Mouse (Mus musculus): ENCODE data around the gene Zfp579.
"Not testable (repeated sequence)": the region's sequence is repeated elsewhere in the genome, so short reads cannot be mapped to it uniquely, and the experiment has no call there.

Zfp579 gene

DNA sequence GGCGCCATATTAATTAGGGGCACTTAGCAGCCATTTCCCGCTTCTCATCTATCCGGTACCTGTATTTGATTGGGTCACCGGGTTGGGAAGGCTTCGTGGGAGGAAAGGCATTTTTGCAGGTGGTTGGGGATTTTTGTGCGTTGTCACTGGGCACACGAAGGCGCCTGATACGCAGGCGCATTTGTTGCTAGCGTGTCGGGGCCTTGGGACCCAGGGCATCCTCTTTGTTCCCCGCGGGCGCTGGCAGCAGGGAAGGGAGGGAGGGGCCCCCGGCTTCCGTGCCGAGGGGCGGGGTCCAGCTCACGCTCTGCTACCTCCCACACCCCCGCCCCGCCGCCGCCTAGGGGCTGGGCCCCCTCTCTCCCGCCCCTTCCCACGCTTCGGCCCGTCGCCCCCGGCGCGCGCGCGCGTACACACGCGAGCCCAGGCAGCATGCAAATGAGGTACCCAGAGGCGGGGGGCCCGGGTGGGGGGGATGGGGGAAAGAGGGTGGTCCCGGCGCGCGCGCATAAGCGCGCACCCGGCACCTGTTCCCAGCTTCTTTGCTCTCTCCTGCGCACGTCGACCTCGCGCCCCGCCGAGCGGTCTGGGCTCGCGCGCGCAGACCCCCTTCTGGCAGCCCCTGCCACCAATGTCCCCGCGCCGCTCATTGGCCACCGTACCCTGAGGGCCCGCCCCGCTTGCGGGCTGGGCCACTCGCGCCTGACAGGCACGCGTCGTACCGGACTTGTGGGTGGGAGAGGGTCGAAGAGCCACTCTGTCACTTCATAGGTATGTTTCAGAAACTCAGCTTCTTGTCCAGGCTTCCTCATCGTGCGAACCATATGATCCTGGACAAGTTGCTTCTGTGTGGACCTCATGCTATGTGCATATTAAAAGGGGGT lies 19.4 kb upstream of the Zfp579 start, which contains the start of gene Gm44973:
Gm44973 (plus strand) TSS at position 379 of the 884 bp plus-strand sequence.
- in situ Hi-C loops (cut with MboI, MseI), result loop anchor here (5.0 kb wide), 1 partner anchor 37 kb away; the partner anchor contains the start of gene Zfp580

DNA sequence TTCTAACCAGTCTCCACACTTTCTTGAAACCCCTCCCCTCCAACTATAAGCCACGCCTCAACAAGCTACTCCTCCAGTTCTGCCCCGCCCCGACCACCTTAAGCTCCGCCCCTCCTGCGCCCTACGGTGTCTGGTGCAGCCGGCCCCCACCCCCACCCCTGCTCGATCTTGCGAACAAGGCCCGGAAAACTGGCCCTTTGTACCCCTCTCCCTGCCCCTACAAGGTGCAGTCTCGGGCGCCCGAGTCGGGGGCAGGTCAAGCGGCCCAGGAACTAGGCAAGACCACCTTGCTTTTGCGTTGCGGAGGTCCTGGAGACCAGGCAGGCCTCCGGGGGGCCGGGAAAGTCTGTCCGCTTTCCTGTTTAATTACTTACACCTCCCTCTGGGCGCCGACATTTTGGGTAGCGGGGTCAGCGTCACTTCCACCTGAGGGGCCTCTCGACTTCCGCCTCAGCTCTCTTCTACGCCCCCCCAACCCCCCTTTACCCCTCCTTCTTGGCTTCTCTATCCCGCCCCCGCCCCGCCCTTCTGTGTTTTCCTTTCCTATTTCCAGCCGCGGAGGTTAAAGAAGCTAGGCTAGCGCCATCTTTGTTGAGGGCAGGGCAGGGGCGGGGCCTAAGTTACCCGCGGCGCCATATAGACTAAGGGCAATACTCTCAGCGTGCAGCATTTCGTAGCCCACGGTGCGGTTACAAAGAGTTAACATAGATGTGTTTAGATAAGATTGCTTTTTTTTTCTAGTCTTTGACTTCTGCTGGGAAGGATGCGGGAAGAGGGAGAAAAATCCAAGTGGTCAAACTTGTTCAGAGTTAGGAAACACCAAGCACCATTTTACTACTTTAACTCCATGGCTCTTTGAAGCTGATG lies 18.5 kb upstream of the Zfp579 start, which contains the start of the genes Zfp524 and Fiz1:
Zfp524 (plus strand) TSS at position 165 of the 867 bp plus-strand sequence.
Fiz1 (minus strand) TSS at position 447 of the 867 bp plus-strand sequence.
- in situ Hi-C loops (cut with MboI, MseI), result loop anchor here (5.0 kb wide), 1 partner anchor 38 kb away; the partner anchor contains the start of gene Zfp580

GRCm38 (mm10) chr7:5012681-5013513 lies 16.9 kb upstream of the Zfp579 start:
- in situ Hi-C loops (cut with MboI, MseI), result no loop called here

DNA sequence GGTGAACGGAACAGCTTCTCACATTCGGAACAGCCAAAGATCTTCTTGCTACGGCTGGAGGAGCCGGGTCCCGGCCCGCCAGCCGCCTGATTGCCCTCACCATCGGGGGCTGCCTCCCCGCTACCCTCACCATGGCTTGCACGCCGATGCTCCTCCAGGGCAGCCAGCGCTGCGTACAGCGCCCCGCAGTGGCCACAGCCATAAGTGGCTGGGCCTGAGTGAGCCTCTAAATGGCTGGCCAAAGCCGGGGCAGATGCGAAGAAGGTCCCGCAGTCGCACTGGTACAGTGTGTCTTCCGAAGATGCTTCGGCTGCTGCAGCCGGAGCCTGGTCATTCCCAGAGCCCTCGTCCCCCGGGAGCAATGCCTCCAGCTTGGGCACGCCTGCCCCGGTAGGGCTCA lies 12.3 kb upstream of the Zfp579 start:
- in situ Hi-C loops (cut with MboI, MseI), result no loop called here

DNA sequence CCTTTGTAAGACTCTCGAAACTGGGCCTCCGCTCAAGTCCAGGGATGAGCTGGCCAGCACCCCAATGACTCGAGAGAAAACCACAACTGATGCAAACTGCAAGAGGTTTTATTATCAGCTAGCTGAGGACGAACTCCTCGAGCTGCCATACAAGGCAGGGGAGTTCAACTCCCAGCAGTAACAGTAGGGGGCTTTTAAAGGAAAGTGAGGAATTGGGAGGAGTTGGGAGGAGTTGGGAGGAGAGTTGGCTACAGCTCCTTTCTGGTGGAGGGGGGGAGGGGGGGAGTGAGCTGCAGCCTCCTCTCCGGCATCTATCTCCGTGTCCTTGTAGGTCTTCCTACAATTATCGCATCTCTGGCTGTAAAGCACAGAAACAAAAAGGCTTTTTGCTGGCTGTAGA lies 6.9 kb upstream of the Zfp579 start:
- in situ Hi-C loops (cut with MboI, MseI), result not testable (repeated sequence)

DNA sequence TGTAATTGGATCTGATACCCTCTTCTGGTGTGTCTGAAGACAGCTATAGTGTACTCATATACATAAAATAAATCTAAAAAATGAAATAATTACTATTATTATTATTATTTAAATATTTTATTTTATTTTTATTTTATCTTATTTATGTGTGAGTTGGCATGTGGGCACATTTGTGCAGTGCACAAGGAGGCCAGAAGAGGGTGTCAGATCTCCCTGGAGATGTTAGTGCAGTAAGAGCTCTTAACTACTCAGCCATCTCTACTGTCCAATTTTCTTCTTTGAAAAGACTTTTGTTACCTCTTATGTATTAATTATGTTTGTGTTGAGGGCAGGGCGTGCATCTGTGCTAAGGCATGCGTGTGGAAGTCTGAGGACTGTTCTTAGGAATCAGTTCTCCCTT lies 3.9 kb upstream of the Zfp579 start:
- in situ Hi-C loops (cut with MboI, MseI), result loop anchor here (10.0 kb wide), 1 partner anchor 455 kb away; the partner anchor contains the start of gene Vmn1r59

DNA sequence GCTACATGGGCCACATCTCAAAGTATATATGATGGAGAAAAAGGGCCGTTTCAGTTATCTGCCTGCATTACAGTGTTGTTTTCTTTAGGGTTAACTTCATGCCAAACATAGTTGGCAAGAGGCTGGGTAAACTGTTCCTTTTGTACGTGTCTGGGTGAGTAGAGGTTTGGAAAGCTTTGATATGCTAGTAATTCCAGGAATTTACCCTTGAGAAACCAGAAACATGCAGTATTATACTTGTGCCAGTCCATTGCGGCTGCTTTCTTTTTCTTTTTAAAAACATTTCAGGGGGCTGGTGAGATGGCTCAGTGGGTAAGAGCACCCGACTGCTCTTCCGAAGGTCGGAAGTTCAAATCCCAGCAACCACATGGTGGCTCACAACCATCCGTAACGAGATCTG lies 976 bp upstream of the Zfp579 start:
- in situ Hi-C loops (cut with MboI, MseI), result loop anchor here (10.0 kb wide), 1 partner anchor 458 kb away; the partner anchor contains the start of gene Vmn1r59

DNA sequence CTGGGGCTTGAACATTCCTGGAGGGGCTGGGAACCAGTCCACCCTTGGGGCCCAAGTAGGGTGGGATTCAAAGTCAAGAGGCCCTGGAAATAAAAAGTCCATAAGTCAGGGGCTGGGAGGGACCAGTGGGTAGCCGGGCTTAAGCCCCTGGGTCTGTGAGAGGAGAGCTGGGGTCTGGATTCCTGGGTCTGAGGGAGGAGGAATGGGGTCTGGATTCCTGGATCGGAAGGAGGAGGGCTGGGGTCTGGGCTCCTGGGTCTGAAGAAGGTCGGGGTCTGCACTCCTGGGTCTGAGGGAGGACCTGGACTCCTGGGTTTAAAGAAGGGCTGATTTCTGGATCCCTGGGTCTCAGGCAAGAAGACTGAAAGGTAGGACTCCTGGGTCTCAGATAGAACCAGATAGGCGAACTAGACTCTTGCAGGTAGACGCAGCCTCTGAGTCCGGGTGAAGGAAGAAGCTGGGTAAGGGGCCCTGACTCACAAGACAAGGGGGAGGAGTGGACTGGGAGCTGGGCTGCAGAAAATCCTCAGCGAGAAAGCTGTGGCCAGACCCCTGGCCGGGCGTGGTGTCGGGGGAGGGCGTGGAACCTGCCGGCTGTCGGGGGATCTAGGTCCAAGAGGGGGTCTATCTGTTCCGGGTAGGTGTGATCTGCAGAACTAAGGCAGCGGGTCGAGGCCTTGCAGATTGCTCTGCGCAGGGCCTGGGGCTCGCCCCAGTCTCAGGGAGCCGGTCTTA lies 523 bp downstream of the Zfp579 start:
- in situ Hi-C loops (cut with MboI, MseI), result loop anchor here (10.0 kb wide), 1 partner anchor 459 kb away; the partner anchor contains the start of gene Vmn1r59

DNA sequence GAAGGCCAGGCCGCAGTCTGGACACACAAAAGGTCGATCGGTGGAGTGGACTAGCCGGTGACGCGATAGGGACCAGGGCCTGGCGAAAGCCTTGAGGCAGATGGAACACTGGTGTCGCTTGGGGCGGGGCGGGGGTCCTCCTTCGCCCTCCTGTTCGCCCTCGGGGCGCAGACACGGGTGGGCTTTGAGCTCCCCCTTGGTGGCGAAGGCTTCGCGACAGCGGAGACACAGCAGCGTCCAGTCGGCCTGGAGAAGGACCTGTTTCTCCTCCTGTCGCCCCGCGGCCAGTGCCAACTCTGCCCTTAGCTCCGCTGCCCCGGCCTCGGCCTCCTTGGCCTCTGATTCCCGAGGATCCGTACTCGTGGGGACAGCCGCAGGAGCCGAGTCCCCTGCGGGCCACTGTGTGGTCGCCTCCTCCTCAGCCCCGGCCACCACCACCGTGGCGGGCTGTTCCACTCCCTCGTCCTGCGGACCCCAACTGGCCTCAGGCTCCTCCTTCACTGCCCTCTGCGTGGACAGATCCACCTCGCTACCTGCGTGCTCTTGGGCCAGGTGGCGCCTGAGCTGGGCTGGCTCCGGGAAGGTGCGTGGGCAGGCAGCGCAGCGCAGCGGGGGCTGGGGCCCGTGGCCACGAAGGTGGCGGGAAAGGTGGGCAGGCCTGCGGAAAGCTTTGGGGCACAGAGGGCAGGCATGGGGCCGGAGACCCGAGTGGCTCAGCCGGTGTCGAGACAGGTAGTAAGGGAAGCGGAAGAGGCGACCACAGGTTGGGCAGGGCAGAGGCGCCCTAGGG lies 1.8 kb downstream of the Zfp579 start:
- in situ Hi-C loops (cut with MboI, MseI), result loop anchor here (10.0 kb wide), 1 partner anchor 461 kb away; the partner anchor contains the start of gene Vmn1r59

DNA sequence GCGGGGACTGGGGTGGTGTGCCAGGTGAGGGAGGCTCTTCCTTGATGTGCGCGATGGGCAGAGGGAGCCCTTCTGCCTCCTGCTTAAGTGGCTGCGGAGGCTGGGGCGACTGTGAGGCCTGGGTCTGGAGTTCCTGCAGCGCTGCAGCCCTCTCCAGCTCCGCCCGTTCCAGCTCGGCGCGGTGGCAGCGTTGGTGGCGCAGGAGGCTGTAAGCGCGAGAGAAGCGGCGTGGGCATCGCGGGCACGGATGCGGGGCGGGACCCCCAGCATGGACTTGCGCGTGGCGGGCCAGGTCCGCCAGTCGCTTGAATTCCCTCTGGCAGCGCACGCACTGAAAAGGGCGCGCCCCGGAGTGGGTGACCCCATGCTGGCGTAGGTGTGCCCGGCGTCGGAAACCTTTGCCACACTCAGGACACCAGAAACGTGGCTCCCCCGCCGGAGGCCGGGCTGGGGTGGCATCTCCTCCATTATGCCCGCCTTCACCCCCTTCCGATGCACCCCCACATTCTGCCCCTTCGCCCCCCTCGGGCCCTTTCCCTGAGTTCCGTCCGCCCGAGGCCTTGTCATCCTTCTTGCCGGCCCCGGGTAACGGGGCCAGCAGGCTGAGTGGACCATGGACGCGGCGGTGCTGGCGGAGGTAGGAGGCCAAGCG lies 2.5 kb downstream of the Zfp579 start:
- in situ Hi-C loops (cut with MboI, MseI), result loop anchor here (10.0 kb wide), 1 partner anchor 461 kb away; the partner anchor contains the start of gene Vmn1r59

GRCm38 (mm10) chr7:4988250-4988649 lies 7.7 kb downstream of the Zfp579 start:
- in situ Hi-C loops (cut with MboI, MseI), result no loop called here

GRCm38 (mm10) chr7:4976832-4977231 lies 19.1 kb downstream of the Zfp579 start:
- in situ Hi-C loops (cut with MboI, MseI), result no loop called here

- in situ Hi-C loops (cut with MboI, MseI), result no loop called here
These were observed 20.5 kb downstream of the Zfp579 start for GRCm38 (mm10) chr7:4975455-4975854.

- in situ Hi-C loops (cut with MboI, MseI), result no loop called here
These were observed 23.5 kb downstream of the Zfp579 start for GRCm38 (mm10) chr7:4972321-4973047.

DNA sequence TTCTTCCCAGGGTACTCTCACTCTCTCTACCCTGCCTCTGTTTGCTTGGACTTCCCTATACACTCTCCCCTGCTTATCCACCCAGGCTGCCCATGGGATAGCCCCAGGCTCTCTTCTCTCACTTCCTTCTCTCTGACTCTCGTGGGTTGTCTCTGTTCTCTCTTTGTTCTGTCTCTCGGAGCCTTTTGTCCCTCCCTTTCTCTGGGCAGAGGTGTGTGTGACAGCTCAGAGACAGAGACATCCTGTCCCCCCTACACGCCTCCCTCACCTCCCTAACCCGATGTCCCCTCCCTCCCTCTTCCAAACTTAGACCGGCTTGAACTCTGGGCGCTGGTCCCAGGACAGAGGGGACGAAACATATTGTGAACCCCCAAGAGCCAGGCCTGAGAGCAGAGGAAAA lies 24.2 kb downstream of the Zfp579 start:
- in situ Hi-C loops (cut with MboI, MseI), result no loop called here

DNA sequence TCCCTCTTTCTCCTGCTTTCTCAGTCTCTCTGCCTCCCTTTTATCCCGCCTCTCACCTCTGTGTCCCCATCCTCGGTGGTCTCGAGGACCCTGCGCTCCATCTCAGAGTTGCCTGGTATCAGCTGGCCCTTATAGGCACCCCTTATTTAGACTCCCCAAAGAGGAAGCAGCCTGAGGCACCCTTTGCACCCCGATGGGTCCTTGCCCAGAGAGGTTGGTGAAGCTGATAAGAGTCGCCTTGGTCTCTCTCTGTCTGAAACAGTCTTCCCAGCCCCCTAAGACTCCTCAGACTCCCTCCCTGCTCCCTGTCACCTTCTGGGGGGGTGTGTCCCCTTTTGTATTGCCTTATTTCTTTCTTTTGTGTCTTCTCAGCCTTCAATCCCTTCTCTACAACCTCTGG lies 24.9 kb downstream of the Zfp579 start, which contains the start of gene Sbk3:
Sbk3 (minus strand) TSS at position 101 of the 400 bp plus-strand sequence.
- in situ Hi-C loops (cut with MboI, MseI), result no loop called here

DNA sequence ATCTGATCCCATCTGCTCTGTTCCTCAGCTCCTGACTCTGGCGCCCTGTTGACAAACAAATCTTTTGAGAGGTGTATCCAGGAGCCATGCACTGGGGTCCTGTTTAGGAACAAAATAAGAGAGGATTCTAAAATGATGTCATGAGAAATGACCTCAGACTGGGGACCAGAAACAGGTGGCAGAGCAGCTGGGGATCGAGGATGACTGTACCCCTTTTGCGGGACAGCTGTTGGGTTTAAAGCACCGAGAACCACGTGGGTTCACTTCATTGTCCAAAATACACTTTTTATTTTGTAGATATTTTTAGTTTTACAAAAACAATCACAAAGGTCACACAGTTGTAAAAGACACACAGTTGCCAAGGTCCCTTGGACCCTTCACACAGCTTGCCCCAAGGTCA lies 31.0 kb downstream of the Zfp579 start:
- in situ Hi-C loops (cut with MboI, MseI), result loop anchor here (10.0 kb wide), 1 partner anchor 730 kb away; the partner anchor contains the start of gene Lilra5

- in situ Hi-C loops (cut with MboI, MseI), result loop anchor here (10.0 kb wide), 1 partner anchor 729 kb away; the partner anchor contains the start of gene Lilra5
These were observed 31.7 kb downstream of the Zfp579 start, which contains the start of gene Sbk2 for GRCm38 (mm10) chr7:4964272-4964671. Gene Sbk2 (minus strand): TSS chr7:4964406.
